Mouse (Mus musculus) stomach, postnatal 0 days (tissue): ENCODE measurements around the gene Gm973.

ENCODE experiments used
- CTCF ChIP-seq: IDR thresholded peaks from 2 replicates; pipeline ENCODE4 v1.5.1; 2016; ENCODE audit warnings: antibody characterized with exemption, low read depth, mild to moderate bottlenecking, moderate library complexity
- EP300 ChIP-seq: optimal IDR thresholded peaks from 2 replicates; pipeline ENCODE3; 2016; ENCODE audit warnings: antibody characterized with exemption

DNA sequence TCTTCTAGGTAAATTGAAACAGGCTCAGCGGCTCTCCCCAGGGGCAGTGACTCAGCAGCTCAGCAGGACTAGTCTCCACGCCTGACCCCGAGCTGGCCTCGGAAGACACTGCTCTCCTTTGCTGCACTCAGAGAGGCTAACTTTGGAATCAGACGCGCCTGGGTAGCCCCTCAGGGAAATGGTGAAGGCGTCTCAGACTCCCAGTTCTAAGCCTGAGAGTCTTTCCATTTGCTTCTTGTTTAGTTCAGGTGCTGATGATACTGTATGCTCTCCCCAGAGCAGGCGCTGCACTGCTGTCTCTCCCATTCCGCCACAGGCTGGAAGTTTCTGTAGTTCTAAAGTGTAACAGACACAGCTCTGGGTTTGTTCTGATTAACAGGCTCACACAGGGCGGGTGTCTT is 28.4 kb upstream of the Gm973 start:
- TF ChIP-seq CTCF (no peak), EP300 (no peak)
